Mouse (Mus musculus) lung, postnatal 0 days (tissue): ENCODE data around the gene Gm9044. TPM values are rescaled to one million over a fixed set of nuclear protein-coding genes. Genes with fewer than 3 reads are reported as not detected.
"Not testable (repeated sequence)": the region's sequence is repeated elsewhere in the genome, so short reads cannot be mapped to it uniquely, and the experiment has no call there.

Source experiments
- ATAC-seq: fragments of 200-750 bp; cut with Nextera tagmentation; 2 replicates; pipeline ENCODE4 v1.8.0; 2017; ENCODE audit warnings: moderate library complexity
- DNase-seq: peaks from one replicate; pipeline ENCODE4 v3.0.0-alpha.2; 2016; ENCODE audit warnings: low spot score
- H3K27ac ChIP-seq: fragments of 300-500 bp; sonication (generic); 2 replicates; pipeline ENCODE4 v1.5.1; 2014; ENCODE audit warnings: antibody characterized with exemption, mild to moderate bottlenecking, low read length, mixed read lengths
- H3K27me3 ChIP-seq: fragments of 300-500 bp; sonication (generic); replicated peaks from 2 replicates; pipeline ENCODE4 v1.6.1; 2014; ENCODE audit warnings: low read length, mixed read lengths; ENCODE audit not compliant: insufficient read depth
- H3K36me3 ChIP-seq: fragments of 300-500 bp; sonication (generic); 2 replicates; pipeline ENCODE4 v1.6.1; 2014; ENCODE audit warnings: low read length, mixed read lengths; ENCODE audit not compliant: insufficient read depth
- H3K4me1 ChIP-seq: fragments of 300-500 bp; sonication (generic); 2 replicates; pipeline ENCODE4 v1.6.1; 2014; ENCODE audit warnings: antibody characterized with exemption, low read depth, low read length, mixed read lengths; ENCODE audit not compliant: insufficient read depth
- H3K4me2 ChIP-seq: fragments of 300-500 bp; sonication (generic); replicated peaks from 2 replicates; pipeline ENCODE4 v1.6.1; 2014; ENCODE audit warnings: low read depth, mild to moderate bottlenecking, low read length, moderate library complexity, mixed read lengths
- H3K4me3 ChIP-seq: fragments of 300-500 bp; sonication (generic); 2 replicates; pipeline ENCODE4 v1.5.1; 2014; ENCODE audit warnings: low read depth, low read length
- H3K9ac ChIP-seq: fragments of 300-500 bp; sonication (generic); replicated peaks from 2 replicates; pipeline ENCODE4 v1.6.1; 2014; ENCODE audit warnings: low read depth, mild to moderate bottlenecking
- H3K9me3 ChIP-seq: fragments of 300-500 bp; sonication (generic); 2 replicates; pipeline ENCODE4 v1.6.1; 2016; ENCODE audit warnings: low read length, mixed read lengths
- CTCF ChIP-seq: IDR thresholded peaks from 2 replicates; pipeline ENCODE4 v1.5.1; 2016; ENCODE audit warnings: antibody characterized with exemption, mild to moderate bottlenecking
- EP300 ChIP-seq: IDR thresholded peaks from 2 replicates; pipeline ENCODE4 v1.6.1; 2016; ENCODE audit warnings: antibody characterized with exemption, mild to moderate bottlenecking, control low read depth
- WGBS: fragments of 180-500 bp; shearing (Covaris S2); extraction: QIAGEN DNeasy Blood & Tissue Kit; methylation state at CpG from one replicate; pipeline ENCODE4 v1.1.7; 2014; 5-methylcytosine and 5-hydroxymethylcytosine counted together
- polyA plus RNA-seq: library from polyadenylated mRNA; unstranded; fragments of >200 nt; fragmentation: Nextera tagmentation; extraction: Ambion mirVana; gene quantifications from 2 replicates; pipeline ENCODE4 v1.2.1, GENCODE M21; 2015

Gm9044 gene
- polyA plus RNA-seq, 1 experiment from 2014 or later, result not detected

- DNase-seq (no peak), ATAC-seq (no peak)
- no peak overlapping the region for H3K4me3 ChIP-seq
- WGBS, result 80% methylated on average over 8 of the region's 8 CpGs
- no peak overlapping the region for H3K9ac ChIP-seq
- no peak overlapping the region for H3K4me2 ChIP-seq
- no peaks in the 10 kb centered on the region for H3K9me3 ChIP-seq
- no peak overlapping the region for H3K27ac ChIP-seq
- TF ChIP-seq EP300 (no peak), CTCF (no peak)
- H3K4me1 ChIP-seq, result no peaks in the 10 kb centered on the region
- no peaks in the 10 kb centered on the region for H3K27me3 ChIP-seq
- no peaks in the 10 kb centered on the region for H3K36me3 ChIP-seq
Measured at GRCm38 (mm10) chr10:118319024-118319423, 13.2 kb downstream of the Gm9044 start.

- 38% methylated on average over 2 of the region's 2 CpGs for WGBS
- H3K9ac ChIP-seq, ATAC-seq, H3K9me3 ChIP-seq, H3K4me3 ChIP-seq, H3K4me2 ChIP-seq, DNase-seq, H3K27ac ChIP-seq, H3K4me1 ChIP-seq, H3K27me3 ChIP-seq, H3K36me3 ChIP-seq: not testable (repeated sequence)
Measured at GRCm38 (mm10) chr10:118302133-118302532, 30.1 kb downstream of the Gm9044 start.

GRCm38 (mm10) chr10:118294938-118295337 is 37.3 kb downstream of the Gm9044 start, which contains the start of gene Iltifb:
TSS of gene Iltifb (minus strand) at chr10:118295038.
- DNase-seq (no peak), ATAC-seq (no peak)
- Histone ChIP-seq H3K9ac (no peak within 1 kb of the TSS), H3K4me3 (no peak within 1 kb of the TSS), H3K27me3 (no peaks in the 10 kb centered on the region), H3K4me1 (no peaks in the 10 kb centered on the region), H3K9me3 (no peaks in the 10 kb centered on the region), H3K27ac (no peak within 1 kb of the TSS), H3K4me2 (no peak within 1 kb of the TSS), H3K36me3 (no peaks in the 10 kb centered on the region)
- 85% methylated on average over 6 of the region's 6 CpGs for WGBS
- TF ChIP-seq EP300, result no peak
- no peak for TF ChIP-seq CTCF

- H3K27me3 ChIP-seq, H3K9me3 ChIP-seq, H3K4me3 ChIP-seq, H3K4me1 ChIP-seq, H3K36me3 ChIP-seq, H3K9ac ChIP-seq, ATAC-seq, H3K27ac ChIP-seq, H3K4me2 ChIP-seq, DNase-seq: not testable (repeated sequence)
- 81% methylated on average over 2 of the region's 5 CpGs for WGBS
Measured at GRCm38 (mm10) chr10:118283016-118283415, 49.2 kb downstream of the Gm9044 start.

GRCm38 (mm10) chr10:118282565-118282964 is 49.6 kb downstream of the Gm9044 start:
- not testable (repeated sequence) for H3K27me3 ChIP-seq, DNase-seq, H3K27ac ChIP-seq, H3K4me2 ChIP-seq, H3K4me3 ChIP-seq, H3K9ac ChIP-seq, H3K9me3 ChIP-seq, H3K36me3 ChIP-seq, H3K4me1 ChIP-seq, ATAC-seq
- 57% methylated on average over 7 of the region's 7 CpGs for WGBS

Other genes starting within 250 kb of the Gm9044 start
- 13.6 and 16.4 TPM in 2 replicates for gene Mdm1, start 190.6 kb downstream of the Gm9044 start, polyA plus RNA-seq
- gene Il22, start 127.5 kb downstream of the Gm9044 start, polyA plus RNA-seq, result not detected in 2 replicates
- gene Gm32717, start 91.6 kb downstream of the Gm9044 start, polyA plus RNA-seq, result not detected in 2 replicates
- not detected in 2 replicates for gene Gm32802, start 73.7 kb downstream of the Gm9044 start, polyA plus RNA-seq
- not detected in 2 replicates for gene Iltifb, start 37.4 kb downstream of the Gm9044 start, polyA plus RNA-seq
- not detected in 2 replicates for gene Gm9040, start 5.4 kb downstream of the Gm9044 start, polyA plus RNA-seq
- gene Gm9045, start 5.4 kb upstream of the Gm9044 start, polyA plus RNA-seq, result 0.06 TPM in 1 of 2 replicates, not detected in the other
- gene Gm9046, start 10.8 kb upstream of the Gm9044 start, polyA plus RNA-seq, result not detected in 2 replicates
- gene Gm9048, start 16.3 kb upstream of the Gm9044 start, polyA plus RNA-seq, result not detected in 2 replicates
- gene Gm9049, start 21.7 kb upstream of the Gm9044 start, polyA plus RNA-seq, result 0.06 TPM in 1 of 2 replicates, not detected in the other
- gene Ifng, start 108.6 kb upstream of the Gm9044 start, polyA plus RNA-seq, result 0.13 TPM in 1 of 2 replicates, not detected in the other